Mouse (Mus musculus) olfactory bulb, adult 2 months (tissue): ENCODE measurements at regions not wholly inside any gene's neighbourhood (a gene's known extent, or its start where the extent isn't known, plus 50 kb on each side); places are given as distances from the start of the nearest gene placed in this dataset.

Source experiments
- CTCF ChIP-seq: fragments of 200-500 bp; IDR thresholded peaks from 2 replicates; pipeline ENCODE4 v1.5.1; 2012; ENCODE audit warnings: low read depth, mild to moderate bottlenecking, low read length, moderate library complexity; ENCODE audit not compliant: insufficient read depth
- POLR2A ChIP-seq: fragments of 200-500 bp; IDR thresholded peaks from 2 replicates; pipeline ENCODE4 v1.6.1; 2012; ENCODE audit warnings: mild to moderate bottlenecking, low read depth, low read length, moderate library complexity; ENCODE audit not compliant: insufficient read depth

DNA sequence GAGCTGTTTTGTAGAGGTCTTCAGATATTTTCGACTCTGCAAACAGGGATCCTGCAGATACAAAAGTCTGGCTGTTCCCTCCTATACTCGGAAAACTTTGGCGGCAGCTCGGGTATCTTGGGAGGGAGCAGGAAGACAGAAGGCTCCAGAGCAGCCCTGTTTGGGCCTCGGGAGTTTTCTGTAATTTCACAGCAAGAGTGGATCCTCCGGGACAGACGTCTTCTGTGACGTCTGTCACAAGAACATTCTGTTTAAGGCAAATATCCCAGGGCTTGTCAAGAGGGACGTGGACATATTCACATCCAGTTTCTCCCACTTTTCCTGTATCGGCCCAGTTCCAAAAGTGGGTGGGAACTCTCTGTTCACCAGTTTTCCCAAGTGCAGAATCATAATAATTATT, 60.9 kb upstream of the Slc45a1 start:
- no peak for TF ChIP-seq CTCF
- no peak for TF ChIP-seq POLR2A
